Mouse (Mus musculus) ES-Bruce4 (cell line): ENCODE results near the gene Tmem132b. TPM values are rescaled to one million over a fixed set of nuclear protein-coding genes. Genes with fewer than 3 reads are reported as not detected.

Experiments used
- H3K27ac ChIP-seq: 2 replicates; pipeline ENCODE4 v1.5.1; 2012; ENCODE audit warnings: low read length, inconsistent platforms; ENCODE audit not compliant: insufficient read depth
- H3K27me3 ChIP-seq: 2 replicates; pipeline ENCODE4 v1.6.1; 2012; ENCODE audit warnings: mild to moderate bottlenecking, low read length, inconsistent platforms; ENCODE audit not compliant: control insufficient read depth, poor library complexity, insufficient read depth, severe bottlenecking
- H3K36me3 ChIP-seq: 2 replicates; pipeline ENCODE4 v1.6.1; 2012; ENCODE audit warnings: inconsistent platforms, mild to moderate bottlenecking, low read length, moderate library complexity; ENCODE audit not compliant: control insufficient read depth, poor library complexity, insufficient read depth, severe bottlenecking
- H3K4me1 ChIP-seq: one replicate; pipeline ENCODE4 v1.8.1; 2011; ENCODE audit warnings: low read length; ENCODE audit not compliant: control insufficient read depth, insufficient read depth
- H3K4me3 ChIP-seq: 2 replicates; pipeline ENCODE4 v1.5.1; 2011; ENCODE audit warnings: low read depth, mild to moderate bottlenecking, low read length
- H3K9ac ChIP-seq: 2 replicates; pipeline ENCODE4 v1.6.1; 2012; ENCODE audit warnings: low read depth, mild to moderate bottlenecking, inconsistent platforms; ENCODE audit not compliant: poor library complexity, severe bottlenecking
- H3K9me3 ChIP-seq: replicated peaks from 2 replicates; pipeline ENCODE4 v1.6.1; 2012; ENCODE audit warnings: mild to moderate bottlenecking, low read length, inconsistent platforms; ENCODE audit not compliant: control insufficient read depth, poor library complexity, insufficient read depth, severe bottlenecking
- CTCF ChIP-seq: IDR thresholded peaks from one replicate; pipeline ENCODE4 v1.8.1; 2011; ENCODE audit warnings: low read depth, low read length
- EP300 ChIP-seq: IDR thresholded peaks from 2 replicates; pipeline ENCODE4 v1.6.1; 2011; ENCODE audit warnings: low read depth, low read length; ENCODE audit not compliant: insufficient read depth
- POLR2A ChIP-seq: IDR thresholded peaks from one replicate; pipeline ENCODE4 v1.8.1; 2011; ENCODE audit warnings: low read length; ENCODE audit not compliant: insufficient read depth
- polyA plus RNA-seq: library from polyadenylated mRNA; stranded (reverse); fragments of >200 nt; gene quantifications from 2 replicates; pipeline ENCODE4 v1.2.4, GENCODE M21; 2011; ENCODE audit warnings: low read depth; ENCODE audit not compliant: missing spikeins, insufficient read depth, insufficient read length

Tmem132b gene
- polyA plus RNA-seq, 1 experiment = 0.15 TPM

DNA sequence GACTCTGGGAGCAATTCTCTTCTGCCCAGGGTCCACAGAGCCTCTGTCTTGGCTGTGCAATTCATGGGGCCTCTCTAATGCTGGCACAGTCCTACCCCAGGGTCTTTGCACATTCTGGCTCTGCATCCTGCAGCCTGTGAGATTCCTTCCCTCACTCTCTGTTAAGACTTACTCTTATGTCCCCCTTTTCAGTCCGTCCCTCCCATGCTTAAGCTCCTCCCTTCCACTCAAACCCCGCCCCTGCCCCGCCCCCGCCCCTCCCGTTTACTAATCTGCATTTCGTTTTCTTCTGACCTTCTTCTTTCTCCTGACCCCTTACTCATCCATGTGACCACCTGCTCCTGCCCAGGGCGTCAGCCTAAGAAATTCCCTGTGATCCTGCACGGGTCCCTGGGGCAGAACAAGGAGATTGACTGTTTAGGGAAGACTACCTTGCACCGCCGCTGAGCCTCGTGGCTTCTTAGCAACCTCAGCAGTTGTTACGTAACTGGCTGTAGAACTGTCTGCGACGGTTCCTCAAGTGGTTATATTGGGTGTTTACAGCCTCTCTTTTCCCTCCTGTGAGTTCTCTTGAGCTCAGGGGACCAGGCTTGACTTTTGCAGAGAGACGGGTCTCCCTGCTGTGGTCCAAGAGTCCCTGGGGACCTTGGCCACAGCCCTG, 10.5 kb upstream of the Tmem132b start:
- Histone ChIP-seq H3K4me3 (peak overlapping the region; percentile 56), H3K36me3 (no peaks in the 10 kb centered on the region), H3K9ac (no peak overlapping the region), H3K27me3 (no peaks in the 10 kb centered on the region), H3K4me1 (peaks cover 2% of the 10 kb centered on the region), H3K9me3 (no peaks in the 10 kb centered on the region), H3K27ac (peak overlapping the region; percentile 47)
- TF ChIP-seq EP300 (peak; percentile 51; the same call in 1 of the 2 replicates), CTCF (no peak), POLR2A (no peak)

DNA sequence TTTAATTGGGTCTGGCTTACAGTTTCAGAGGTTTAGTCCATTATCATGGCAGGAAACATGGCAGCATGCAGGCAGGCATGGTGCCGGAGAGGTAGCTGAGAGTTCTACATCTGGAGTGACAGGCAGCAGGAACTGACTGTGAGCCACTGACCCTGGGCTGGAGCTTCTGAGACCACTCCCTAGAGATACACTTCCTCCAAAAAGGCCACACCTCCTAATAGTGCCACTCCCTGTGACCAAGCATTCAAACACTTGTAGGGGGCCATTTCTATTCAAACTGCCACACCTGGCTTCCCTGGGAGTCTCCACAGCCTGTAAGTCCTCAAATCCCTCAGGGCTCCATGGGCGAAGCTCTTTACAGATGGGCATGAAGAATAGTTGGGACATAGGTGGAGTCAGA, 8.2 kb upstream of the Tmem132b start:
- TF ChIP-seq EP300 (no peak), POLR2A (no peak), CTCF (no peak)
- no peak overlapping the region for H3K27ac ChIP-seq

DNA sequence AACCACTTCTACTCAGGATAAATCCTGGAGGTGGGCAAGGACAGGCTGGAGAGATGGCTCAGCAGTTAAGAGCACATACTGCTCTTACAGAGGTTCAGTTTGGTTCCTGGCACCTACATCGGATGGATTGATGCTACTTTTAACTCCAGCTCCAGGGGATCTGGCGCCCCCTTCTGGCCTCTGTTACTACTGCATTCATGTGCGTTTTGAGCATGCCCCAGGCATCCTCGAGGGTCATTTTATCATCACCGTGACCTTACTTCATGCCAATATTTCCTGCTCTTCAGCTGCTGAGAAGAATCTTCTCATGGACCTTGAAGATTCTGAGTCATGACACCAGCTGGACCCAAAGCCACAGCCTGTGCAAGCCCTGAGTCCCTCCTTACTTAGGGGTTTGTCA, 6.1 kb upstream of the Tmem132b start:
- no peak overlapping the region for H3K4me3 ChIP-seq
- no peaks in the 10 kb centered on the region for H3K36me3 ChIP-seq
- H3K9ac ChIP-seq = no peak overlapping the region
- TF ChIP-seq CTCF = peak; percentile 80
- TF ChIP-seq POLR2A = no peak
- H3K27me3 ChIP-seq = no peaks in the 10 kb centered on the region
- no peak overlapping the region for H3K27ac ChIP-seq
- peaks cover 2% of the 10 kb centered on the region for H3K4me1 ChIP-seq
- no peaks in the 10 kb centered on the region for H3K9me3 ChIP-seq

More for the DNA sequence above, 8.2 kb upstream of the Tmem132b start:
- H3K4me3 ChIP-seq = no peak overlapping the region
- H3K9ac ChIP-seq = no peak overlapping the region
- no peaks in the 10 kb centered on the region for H3K9me3 ChIP-seq
- H3K27me3 ChIP-seq = no peaks in the 10 kb centered on the region
- peaks cover 2% of the 10 kb centered on the region for H3K4me1 ChIP-seq
- no peaks in the 10 kb centered on the region for H3K36me3 ChIP-seq

DNA sequence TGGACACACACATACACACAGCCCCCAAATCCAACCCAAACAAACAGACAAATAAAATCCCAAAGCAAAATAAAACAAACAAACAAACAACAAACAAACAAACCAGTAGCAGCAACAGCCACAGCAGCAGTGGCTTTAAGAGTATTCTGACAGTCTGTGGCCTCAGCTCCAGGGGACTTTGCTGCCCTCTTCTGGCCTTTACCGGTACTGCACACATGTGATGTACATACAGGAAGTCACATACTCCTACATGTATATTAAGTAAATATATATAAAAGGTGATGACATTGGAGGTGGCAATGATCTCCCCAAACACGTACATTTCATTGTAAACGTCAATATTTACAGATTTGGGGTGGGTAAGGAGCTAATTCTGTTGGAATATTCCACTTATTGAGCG, 5.1 kb upstream of the Tmem132b start:
- Histone ChIP-seq H3K4me1 (peaks cover under 1% of the 10 kb centered on the region), H3K27ac (no peak overlapping the region), H3K9ac (no peak overlapping the region), H3K27me3 (no peaks in the 10 kb centered on the region), H3K36me3 (no peaks in the 10 kb centered on the region), H3K9me3 (no peaks in the 10 kb centered on the region), H3K4me3 (no peak overlapping the region)
- TF ChIP-seq POLR2A (no peak), EP300 (no peak), CTCF (peak; percentile 72)

DNA sequence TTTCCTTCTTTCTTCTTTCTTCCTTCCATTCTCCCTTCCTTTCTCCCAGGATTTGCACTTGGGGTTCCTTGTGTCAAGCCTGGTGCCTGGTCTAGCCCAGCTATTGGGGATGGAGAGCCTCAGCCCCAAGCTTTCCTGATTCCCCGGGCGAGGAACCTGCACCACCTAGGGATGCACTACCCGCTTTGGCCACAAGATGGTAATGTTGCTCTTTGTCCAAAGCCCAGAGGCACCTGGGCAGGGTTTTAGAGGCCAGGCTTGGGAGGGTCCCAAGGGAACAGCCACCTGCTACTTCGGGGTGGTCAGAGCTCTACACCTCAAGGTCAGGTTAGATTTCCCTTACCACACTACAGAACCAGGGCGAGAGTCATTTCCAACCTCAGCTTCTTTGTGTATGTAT, 2.5 kb upstream of the Tmem132b start:
- no peak overlapping the region for H3K4me3 ChIP-seq
- no peaks in the 10 kb centered on the region for H3K9me3 ChIP-seq
- H3K36me3 ChIP-seq = no peaks in the 10 kb centered on the region
- H3K4me1 ChIP-seq = peaks cover 4% of the 10 kb centered on the region
- peaks cover 9% of the 10 kb centered on the region; the same call in 1 of the 2 replicates for H3K27me3 ChIP-seq
- TF ChIP-seq CTCF (peak; percentile 91), EP300 (no peak)
- no peak overlapping the region for H3K27ac ChIP-seq
- H3K9ac ChIP-seq = no peak overlapping the region

DNA sequence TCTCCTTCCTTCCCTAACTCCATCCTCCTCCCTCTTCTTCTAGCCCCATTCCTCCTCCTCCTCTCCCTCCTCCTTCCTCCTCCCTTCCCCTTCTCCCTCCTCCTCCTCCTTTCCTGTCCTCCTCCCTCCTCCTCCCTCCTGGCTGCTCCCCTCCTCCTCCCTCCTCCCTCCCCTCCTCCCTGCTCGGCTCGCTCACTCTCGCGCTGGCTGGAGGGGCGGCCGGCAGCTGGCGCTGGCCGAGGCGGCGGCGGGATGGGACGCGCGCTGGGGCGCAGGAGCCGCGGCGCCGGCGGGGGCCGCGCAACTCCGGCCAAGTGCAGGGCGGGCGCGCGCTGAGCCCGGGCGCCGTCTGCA, 594 bp downstream of the Tmem132b start:
- Histone ChIP-seq H3K4me3 (peak overlapping the region; percentile 63), H3K27ac (no peak overlapping the region)
- TF ChIP-seq POLR2A = no peak
- no peak for TF ChIP-seq CTCF
- TF ChIP-seq EP300 = no peak

More for the DNA sequence above, 594 bp downstream of the Tmem132b start:
- Histone ChIP-seq H3K36me3 (no peaks in the 10 kb centered on the region), H3K27me3 (peaks cover 9% of the 10 kb centered on the region; the same call in 1 of the 2 replicates), H3K9me3 (no peaks in the 10 kb centered on the region), H3K9ac (peak overlapping the region; percentile 83), H3K4me1 (peaks cover 4% of the 10 kb centered on the region)
